Mouse (Mus musculus) cerebellum, adult 2 months (tissue): Measurements from ENCODE around the gene Cadm1.

Experiments
- CTCF ChIP-seq: fragments of 200-500 bp; IDR thresholded peaks from 2 replicates; pipeline ENCODE4 v1.5.1; 2011; ENCODE audit warnings: low read depth, mild to moderate bottlenecking, control low read depth, low read length, moderate library complexity, borderline replicate concordance; ENCODE audit not compliant: insufficient read depth
- POLR2A ChIP-seq: fragments of 200-500 bp; IDR thresholded peaks from 2 replicates; pipeline ENCODE4 v1.6.1; 2011; ENCODE audit warnings: low read length, control low read depth, borderline replicate concordance; ENCODE audit not compliant: insufficient read depth

- no peak for TF ChIP-seq CTCF
- TF ChIP-seq POLR2A, result no peak
Observed at GRCm38 (mm10) chr9:47671617-47672016, 141.6 kb downstream of the Cadm1 start.
